Mouse (Mus musculus) limb, embryonic 10.5 days (tissue): ENCODE results near the gene Sntb2. TPM values are rescaled to one million over a fixed set of nuclear protein-coding genes. Genes with fewer than 3 reads are reported as not detected.
A peak's percentile ranks its signal among the peaks of the same experiment; 100 is the strongest.
"Not testable (repeated sequence)": the region's sequence is repeated elsewhere in the genome, so short reads cannot be mapped to it uniquely, and the experiment has no call there.

Experiments used
- DNase-seq: peaks from one replicate; pipeline ENCODE4 v3.0.0-alpha.2; 2017; ENCODE audit warnings: low spot score
- H3K27ac ChIP-seq: fragments of 300-500 bp; sonication (generic); 2 replicates; pipeline ENCODE4 v1.5.1; 2016; ENCODE audit warnings: mild to moderate bottlenecking
- H3K27me3 ChIP-seq: fragments of 300-500 bp; sonication (generic); 2 replicates; pipeline ENCODE4 v1.6.1; 2016; ENCODE audit warnings: low read depth, mild to moderate bottlenecking; ENCODE audit not compliant: poor library complexity, severe bottlenecking
- H3K36me3 ChIP-seq: fragments of 300-500 bp; sonication (generic); 2 replicates; pipeline ENCODE4 v1.6.1; 2016; ENCODE audit warnings: mild to moderate bottlenecking, moderate library complexity
- H3K4me1 ChIP-seq: fragments of 300-500 bp; sonication (generic); 2 replicates; pipeline ENCODE4 v1.6.1; 2016
- H3K4me3 ChIP-seq: fragments of 300-500 bp; sonication (generic); 2 replicates; pipeline ENCODE4 v1.5.1; 2016; ENCODE audit warnings: mild to moderate bottlenecking, moderate library complexity
- H3K9me3 ChIP-seq: fragments of 300-500 bp; sonication (generic); replicated peaks from 2 replicates; pipeline ENCODE4 v1.6.1; 2016; ENCODE audit warnings: mild to moderate bottlenecking
- WGBS: fragments of 180-500 bp; shearing (Covaris S2); methylation state at CpG from one replicate; pipeline ENCODE4 v1.1.7; 2016; 5-methylcytosine and 5-hydroxymethylcytosine counted together
- polyA plus RNA-seq: library from polyadenylated mRNA; unstranded; fragments of >200 nt; fragmentation: Nextera tagmentation; extraction: Ambion mirVana; gene quantifications from 2 replicates; pipeline ENCODE4 v1.2.1, GENCODE M21; 2016

Sntb2 gene
- polyA plus RNA-seq, 1 experiment from 2014 or later = 15.9 TPM

- H3K4me3 ChIP-seq, DNase-seq, H3K9me3 ChIP-seq, H3K27me3 ChIP-seq, H3K4me1 ChIP-seq, H3K27ac ChIP-seq: not testable (repeated sequence)
- 85% methylated on average over 4 of the region's 4 CpGs for WGBS
- peaks cover 71% of the 10 kb centered on the region for H3K36me3 ChIP-seq
Measured at GRCm38 (mm10) chr8:106996339-106996738, 60.8 kb downstream of the Sntb2 start.

GRCm38 (mm10) chr8:106997416-106997815 is 61.9 kb downstream of the Sntb2 start:
- no peak overlapping the region for H3K4me3 ChIP-seq

GRCm38 (mm10) chr8:106999068-106999467 is 63.5 kb downstream of the Sntb2 start:
- Histone ChIP-seq H3K27me3 (no peaks in the 10 kb centered on the region), H3K4me3 (no peak overlapping the region), H3K4me1 (no peaks in the 10 kb centered on the region), H3K9me3 (no peaks in the 10 kb centered on the region), H3K36me3 (peaks cover 57% of the 10 kb centered on the region), H3K27ac (no peak overlapping the region)
- WGBS = 94% methylated on average over 1 of the region's 1 CpGs
- DNase-seq = no peak

More at GRCm38 (mm10) chr8:106997416-106997815, 61.9 kb downstream of the Sntb2 start:
- Histone ChIP-seq H3K36me3 (peaks cover 65% of the 10 kb centered on the region), H3K4me1 (no peaks in the 10 kb centered on the region), H3K27me3 (no peaks in the 10 kb centered on the region), H3K9me3 (no peaks in the 10 kb centered on the region), H3K27ac (no peak overlapping the region)
- WGBS = 93% methylated on average over 4 of the region's 4 CpGs
- DNase-seq = no peak

- WGBS = 58% methylated on average over 5 of the region's 5 CpGs
- Histone ChIP-seq H3K36me3 (peaks cover 47% of the 10 kb centered on the region), H3K4me3 (no peak overlapping the region), H3K4me1 (no peaks in the 10 kb centered on the region), H3K27me3 (no peaks in the 10 kb centered on the region), H3K9me3 (no peaks in the 10 kb centered on the region), H3K27ac (no peak overlapping the region)
- DNase-seq = peak; percentile 89
Measured at GRCm38 (mm10) chr8:107002532-107002931, 67.0 kb downstream of the Sntb2 start.

GRCm38 (mm10) chr8:107007795-107008194 is 72.2 kb downstream of the Sntb2 start:
- no peaks in the 10 kb centered on the region for H3K9me3 ChIP-seq
- WGBS = 84% methylated on average over 3 of the region's 3 CpGs
- H3K36me3 ChIP-seq = peaks cover 83% of the 10 kb centered on the region
- H3K4me3 ChIP-seq = no peak overlapping the region
- no peaks in the 10 kb centered on the region for H3K27me3 ChIP-seq
- no peaks in the 10 kb centered on the region for H3K4me1 ChIP-seq
- DNase-seq = no peak
- no peak overlapping the region for H3K27ac ChIP-seq

- 79% methylated on average over 2 of the region's 2 CpGs for WGBS
- no peak overlapping the region for H3K27ac ChIP-seq
- H3K27me3 ChIP-seq = no peaks in the 10 kb centered on the region
- H3K4me1 ChIP-seq = no peaks in the 10 kb centered on the region
- no peaks in the 10 kb centered on the region for H3K9me3 ChIP-seq
- H3K4me3 ChIP-seq = no peak overlapping the region
- peaks cover 59% of the 10 kb centered on the region for H3K36me3 ChIP-seq
- DNase-seq = no peak
Measured at GRCm38 (mm10) chr8:107012666-107013065, 77.1 kb downstream of the Sntb2 start.

GRCm38 (mm10) chr8:107014915-107015314 is 79.4 kb downstream of the Sntb2 start:
- Histone ChIP-seq H3K36me3 (peaks cover 37% of the 10 kb centered on the region), H3K4me3 (no peak overlapping the region), H3K27ac (no peak overlapping the region), H3K4me1 (no peaks in the 10 kb centered on the region), H3K9me3 (no peaks in the 10 kb centered on the region), H3K27me3 (no peaks in the 10 kb centered on the region)
- 96% methylated on average over 1 of the region's 1 CpGs for WGBS
- DNase-seq = no peak

GRCm38 (mm10) chr8:107023479-107023878 is 87.9 kb downstream of the Sntb2 start:
- no peak for DNase-seq
- H3K4me1 ChIP-seq = no peaks in the 10 kb centered on the region
- H3K27ac ChIP-seq = no peak overlapping the region
- no peaks in the 10 kb centered on the region for H3K36me3 ChIP-seq
- H3K9me3 ChIP-seq = no peaks in the 10 kb centered on the region
- WGBS = 90% methylated on average over 8 of the region's 8 CpGs
- no peak overlapping the region for H3K4me3 ChIP-seq
- H3K27me3 ChIP-seq = no peaks in the 10 kb centered on the region

- WGBS = 84% methylated on average over 3 of the region's 3 CpGs
- Histone ChIP-seq H3K9me3 (no peaks in the 10 kb centered on the region), H3K27ac (no peak overlapping the region), H3K27me3 (no peaks in the 10 kb centered on the region), H3K4me1 (peaks cover 25% of the 10 kb centered on the region), H3K36me3 (no peaks in the 10 kb centered on the region), H3K4me3 (no peak overlapping the region)
- no peak for DNase-seq
Measured at GRCm38 (mm10) chr8:107029310-107029709, 93.8 kb downstream of the Sntb2 start.

- DNase-seq = no peak
- no peak overlapping the region for H3K4me3 ChIP-seq
- no peaks in the 10 kb centered on the region for H3K9me3 ChIP-seq
- 75% methylated on average over 5 of the region's 5 CpGs for WGBS
- H3K27ac ChIP-seq = no peak overlapping the region
- no peaks in the 10 kb centered on the region for H3K36me3 ChIP-seq
- no peaks in the 10 kb centered on the region for H3K27me3 ChIP-seq
- H3K4me1 ChIP-seq = peaks cover 25% of the 10 kb centered on the region
Measured at GRCm38 (mm10) chr8:107030058-107030457, 94.5 kb downstream of the Sntb2 start.

GRCm38 (mm10) chr8:107030650-107031576 is 95.4 kb downstream of the Sntb2 start, which contains the start of gene Vps4a:
Gene Vps4a (plus strand): TSS chr8:107031222.
- DNase-seq = peak; percentile 96
- H3K4me1 ChIP-seq = peaks cover 25% of the 10 kb centered on the region
- H3K9me3 ChIP-seq = no peaks in the 10 kb centered on the region
- peaks cover 7% of the 10 kb centered on the region for H3K36me3 ChIP-seq
- H3K27me3 ChIP-seq = no peaks in the 10 kb centered on the region
- H3K27ac ChIP-seq = peak within 1 kb of the TSS; percentile 91
- WGBS = 4% methylated on average over 66 of the region's 66 CpGs
- H3K4me3 ChIP-seq = peak within 1 kb of the TSS; percentile 98

- Histone ChIP-seq H3K4me3 (peak overlapping the region; percentile 98), H3K9me3 (no peaks in the 10 kb centered on the region), H3K27ac (peak overlapping the region; percentile 91), H3K36me3 (peaks cover 13% of the 10 kb centered on the region), H3K27me3 (no peaks in the 10 kb centered on the region), H3K4me1 (peaks cover 25% of the 10 kb centered on the region)
- WGBS = under 1% methylated on average over 40 of the region's 40 CpGs
- DNase-seq = no peak
Measured at GRCm38 (mm10) chr8:107031577-107032090, 96.1 kb downstream of the Sntb2 start.

- 92% methylated on average over 2 of the region's 2 CpGs for WGBS
- H3K4me3 ChIP-seq, H3K27ac ChIP-seq, DNase-seq, H3K27me3 ChIP-seq, H3K9me3 ChIP-seq: not testable (repeated sequence)
- Histone ChIP-seq H3K36me3 (peaks cover 22% of the 10 kb centered on the region), H3K4me1 (peaks cover 25% of the 10 kb centered on the region)
Measured at GRCm38 (mm10) chr8:107033609-107034008, 98.1 kb downstream of the Sntb2 start.
